Mouse (Mus musculus): ENCODE measurements around the gene Tbc1d9. TPM values are rescaled to one million over a fixed set of nuclear protein-coding genes. Genes with fewer than 3 reads are reported as not detected.
A peak's percentile ranks its signal among the peaks of the same experiment; 100 is the strongest.

Gene Tbc1d9
- polyA plus RNA-seq, 1 experiment from 2014 or later = 16.3 TPM

- ATAC-seq (ENCODE audit: low read depth) = no peak
- no peaks in the 10 kb centered on the region for H3K27me3 ChIP-seq
- no peak overlapping the region for H3K4me2 ChIP-seq
- H3K36me3 ChIP-seq = peaks cover 65% of the 10 kb centered on the region
- H3K27ac ChIP-seq (replicated peaks) = no peak overlapping the region
- H3K9ac ChIP-seq = no peak overlapping the region
- H3K4me3 ChIP-seq = no peak overlapping the region
- 84% methylated on average over 14 of the region's 14 CpGs for WGBS
- H3K4me1 ChIP-seq (replicated peaks) = no peaks in the 10 kb centered on the region
- no peaks in the 10 kb centered on the region for H3K9me3 ChIP-seq
These were observed 86.5 kb downstream of the Tbc1d9 start for GRCm38 (mm10) chr8:83251362-83252246.

GRCm38 (mm10) chr8:83252791-83253190 lies 87.6 kb downstream of the Tbc1d9 start:
- no peak overlapping the region for H3K9ac ChIP-seq
- no peak for ATAC-seq (ENCODE audit: low read depth)
- 83% methylated on average over 5 of the region's 5 CpGs for WGBS
- H3K27me3 ChIP-seq = no peaks in the 10 kb centered on the region
- no peak overlapping the region for H3K4me3 ChIP-seq
- no peak overlapping the region for H3K4me2 ChIP-seq
- H3K9me3 ChIP-seq = no peaks in the 10 kb centered on the region
- no peaks in the 10 kb centered on the region for H3K4me1 ChIP-seq (replicated peaks)
- no peak overlapping the region for H3K27ac ChIP-seq (replicated peaks)
- peaks cover 68% of the 10 kb centered on the region for H3K36me3 ChIP-seq

DNA sequence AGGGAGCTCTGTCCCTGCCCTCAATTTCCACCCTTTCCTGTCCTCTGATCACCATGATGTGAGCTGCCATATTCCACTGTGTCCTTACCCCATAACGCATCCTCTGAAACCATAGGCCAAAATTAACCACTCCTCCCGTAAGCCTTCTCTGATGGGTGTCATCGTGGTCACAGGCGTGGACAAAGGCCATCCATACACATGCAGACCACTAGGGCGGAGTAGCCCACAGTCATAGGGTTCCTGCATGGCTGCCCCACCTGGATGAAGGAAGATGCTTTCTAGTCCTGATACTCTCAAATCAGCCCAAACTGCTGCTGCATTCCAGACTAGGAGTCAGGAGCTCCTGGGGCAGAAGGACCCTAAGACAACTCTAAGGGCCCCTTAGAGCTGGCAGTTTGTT lies 92.5 kb downstream of the Tbc1d9 start:
- peaks cover 69% of the 10 kb centered on the region for H3K36me3 ChIP-seq

DNA sequence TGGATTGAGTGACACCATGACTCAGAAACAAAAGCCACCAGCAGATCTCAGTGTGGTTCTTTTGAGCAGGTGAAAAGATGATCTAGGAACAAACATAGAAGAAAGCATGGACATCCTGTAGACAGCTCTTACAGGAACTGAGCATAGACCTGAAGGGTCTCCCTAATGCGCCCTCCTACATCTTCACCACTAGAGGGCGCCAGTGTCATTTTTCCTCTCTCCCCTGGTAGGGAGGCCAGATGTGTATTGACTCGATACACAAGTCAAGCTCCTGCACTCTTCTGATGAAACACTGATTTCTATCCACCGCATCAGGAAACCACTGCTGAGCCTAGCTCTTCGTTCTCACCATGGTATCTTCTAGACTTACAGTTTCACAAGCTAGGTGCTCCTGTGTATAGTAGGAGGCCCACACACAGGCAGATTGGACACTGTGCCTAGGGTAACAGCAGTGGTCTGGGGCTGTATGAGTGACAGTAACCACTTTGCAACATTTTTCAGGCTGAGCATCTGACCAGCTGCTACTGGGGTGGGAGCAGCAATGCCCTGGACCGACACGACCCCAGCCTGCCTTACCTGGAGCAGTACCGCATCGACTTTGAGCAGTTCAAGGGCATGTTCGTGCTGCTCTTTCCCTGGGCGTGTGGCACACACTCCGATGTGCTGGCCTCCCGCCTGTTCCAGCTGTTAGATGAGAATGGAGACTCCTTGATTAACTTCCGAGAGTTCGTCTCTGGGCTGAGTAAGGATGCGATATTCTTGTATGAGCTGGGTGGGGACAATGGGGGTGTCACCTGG lies 95.5 kb downstream of the Tbc1d9 start:
- Histone ChIP-seq H3K4me1 (replicated peaks) (no peaks in the 10 kb centered on the region), H3K4me3 (no peak overlapping the region), H3K4me2 (no peak overlapping the region), H3K36me3 (peaks cover 68% of the 10 kb centered on the region), H3K27ac (replicated peaks) (no peak overlapping the region), H3K27me3 (no peaks in the 10 kb centered on the region), H3K9me3 (no peaks in the 10 kb centered on the region), H3K9ac (no peak overlapping the region)
- 73% methylated on average over 16 of the region's 16 CpGs for WGBS
- peak; percentile 88 for ATAC-seq (ENCODE audit: low read depth)

More for the DNA sequence above, 92.5 kb downstream of the Tbc1d9 start:
- Histone ChIP-seq H3K27ac (replicated peaks) (no peak overlapping the region), H3K4me1 (replicated peaks) (no peaks in the 10 kb centered on the region), H3K9me3 (no peaks in the 10 kb centered on the region), H3K4me2 (no peak overlapping the region), H3K27me3 (no peaks in the 10 kb centered on the region), H3K4me3 (no peak overlapping the region), H3K9ac (no peak overlapping the region)
- 95% methylated on average over 5 of the region's 5 CpGs for WGBS
- no peak for ATAC-seq (ENCODE audit: low read depth)

DNA sequence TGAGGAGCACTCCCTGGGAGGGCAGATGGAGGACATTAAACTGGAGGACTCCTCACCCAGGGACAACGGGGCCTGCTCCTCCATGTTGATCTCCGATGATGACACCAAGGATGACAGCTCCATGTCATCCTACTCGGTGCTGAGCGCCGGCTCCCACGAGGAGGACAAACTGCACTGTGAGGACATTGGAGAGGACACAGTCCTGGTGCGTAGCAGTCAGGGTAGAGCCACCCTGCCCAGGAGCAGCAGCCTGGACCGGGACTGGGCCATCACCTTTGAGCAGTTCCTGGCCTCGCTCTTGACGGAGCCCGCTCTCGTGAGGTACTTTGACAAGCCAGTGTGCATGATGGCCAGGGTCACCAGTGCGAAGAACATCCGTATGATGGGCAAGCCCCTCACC lies 106.0 kb downstream of the Tbc1d9 start:
- Histone ChIP-seq H3K4me2 (no peak overlapping the region), H3K27ac (replicated peaks) (no peak overlapping the region), H3K9ac (no peak overlapping the region), H3K4me3 (no peak overlapping the region), H3K4me1 (replicated peaks) (no peaks in the 10 kb centered on the region), H3K36me3 (peaks cover 61% of the 10 kb centered on the region), H3K9me3 (no peaks in the 10 kb centered on the region), H3K27me3 (no peaks in the 10 kb centered on the region)
- ATAC-seq (ENCODE audit: low read depth) = no peak
- WGBS = 96% methylated on average over 14 of the region's 14 CpGs

DNA sequence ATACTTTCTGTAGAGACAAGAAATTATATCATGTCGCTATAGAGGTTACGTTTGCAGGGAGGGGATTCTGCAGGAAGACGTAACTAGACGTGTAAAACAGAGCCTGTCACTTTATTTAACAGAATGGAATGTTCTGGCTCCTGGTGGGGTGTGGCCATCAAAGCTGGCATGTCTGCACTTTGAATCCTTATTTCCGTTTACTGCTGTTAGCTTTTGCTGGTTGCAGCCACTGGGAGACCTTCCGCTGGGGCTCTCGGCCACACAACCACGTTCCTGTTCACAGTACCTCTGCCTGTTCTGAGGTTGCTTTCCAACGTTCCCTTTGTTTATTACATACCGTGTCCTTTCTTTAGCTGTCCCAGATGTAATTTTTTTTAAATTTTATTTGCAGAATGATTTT lies 107.3 kb downstream of the Tbc1d9 start:
- H3K9ac ChIP-seq = no peak overlapping the region
- no peaks in the 10 kb centered on the region for H3K9me3 ChIP-seq
- H3K4me3 ChIP-seq = no peak overlapping the region
- H3K4me1 ChIP-seq (replicated peaks) = no peaks in the 10 kb centered on the region
- no peak overlapping the region for H3K4me2 ChIP-seq
- WGBS = 90% methylated on average over 10 of the region's 10 CpGs
- no peak overlapping the region for H3K27ac ChIP-seq (replicated peaks)
- no peaks in the 10 kb centered on the region for H3K27me3 ChIP-seq
- H3K36me3 ChIP-seq = peaks cover 50% of the 10 kb centered on the region
- no peak for ATAC-seq (ENCODE audit: low read depth)

DNA sequence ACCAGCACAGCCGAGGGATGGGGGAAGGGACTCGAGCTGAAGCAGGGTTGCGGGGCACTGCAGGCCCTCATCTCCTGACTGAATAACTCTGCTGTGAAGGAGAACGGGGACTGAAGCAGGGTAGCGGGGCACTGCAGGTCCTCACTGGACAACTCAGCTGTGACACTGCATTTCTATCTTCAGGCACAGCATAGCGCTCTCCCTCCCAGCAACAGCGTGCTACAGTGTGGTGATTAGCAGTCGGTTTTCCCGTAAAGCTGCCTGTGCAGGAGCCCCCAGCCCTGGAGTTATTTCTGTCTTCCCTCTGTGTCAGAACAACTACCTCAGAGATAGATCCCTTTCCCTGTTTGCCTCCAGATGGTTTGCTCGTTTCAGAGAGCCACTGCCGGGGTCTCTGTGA lies 109.3 kb downstream of the Tbc1d9 start:
- no peaks in the 10 kb centered on the region for H3K27me3 ChIP-seq
- H3K9me3 ChIP-seq = no peaks in the 10 kb centered on the region
- 66% methylated on average over 11 of the region's 11 CpGs for WGBS
- no peaks in the 10 kb centered on the region for H3K4me1 ChIP-seq (replicated peaks)
- no peak overlapping the region for H3K4me3 ChIP-seq
- H3K9ac ChIP-seq = no peak overlapping the region
- no peak overlapping the region for H3K4me2 ChIP-seq
- ATAC-seq (ENCODE audit: low read depth) = no peak
- no peak overlapping the region for H3K27ac ChIP-seq (replicated peaks)
- H3K36me3 ChIP-seq = peaks cover 31% of the 10 kb centered on the region

DNA sequence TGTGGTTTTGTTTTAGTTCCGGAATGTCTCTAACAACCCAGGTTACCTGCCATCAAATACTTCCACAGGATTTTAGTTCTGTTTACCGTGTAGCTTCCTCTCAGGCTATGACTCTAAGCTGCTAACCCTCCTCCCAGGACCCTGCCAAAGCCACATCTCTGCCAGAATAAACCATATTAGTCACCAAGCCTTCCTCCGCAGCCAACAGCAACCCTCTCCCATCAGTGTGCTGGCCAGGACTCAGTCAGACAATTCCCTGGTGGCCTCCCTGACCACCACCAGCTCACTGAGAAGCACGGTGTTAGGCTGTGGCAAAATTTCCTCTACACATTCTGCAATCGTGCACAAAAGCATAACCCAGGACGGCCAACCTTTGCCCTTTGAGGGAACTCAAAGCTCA lies 113.3 kb downstream of the Tbc1d9 start:
- peaks cover 4% of the 10 kb centered on the region; the same call in 1 of the 2 replicates for H3K36me3 ChIP-seq
- H3K4me2 ChIP-seq = no peak overlapping the region
- H3K27me3 ChIP-seq = no peaks in the 10 kb centered on the region
- no peaks in the 10 kb centered on the region for H3K9me3 ChIP-seq
- H3K4me3 ChIP-seq = no peak overlapping the region
- H3K27ac ChIP-seq (replicated peaks) = no peak overlapping the region
- ATAC-seq (ENCODE audit: low read depth) = no peak
- no peak overlapping the region for H3K9ac ChIP-seq
- WGBS = 93% methylated on average over 6 of the region's 6 CpGs
- H3K4me1 ChIP-seq (replicated peaks) = no peaks in the 10 kb centered on the region

GRCm38 (mm10) chr8:83285391-83285790 lies 120.2 kb downstream of the Tbc1d9 start:
- Histone ChIP-seq H3K36me3 (no peaks in the 10 kb centered on the region), H3K9me3 (no peaks in the 10 kb centered on the region), H3K27ac (replicated peaks) (no peak overlapping the region), H3K4me1 (replicated peaks) (peaks cover 8% of the 10 kb centered on the region), H3K4me3 (no peak overlapping the region), H3K4me2 (no peak overlapping the region), H3K9ac (no peak overlapping the region), H3K27me3 (peaks cover 17% of the 10 kb centered on the region)
- ATAC-seq (ENCODE audit: low read depth) = no peak
- 85% methylated on average over 8 of the region's 8 CpGs for WGBS

GRCm38 (mm10) chr8:83290176-83290575 lies 125.0 kb downstream of the Tbc1d9 start, which contains the start of gene Ucp1:
Gene Ucp1, plus strand, starts transcription at chr8:83290352.
- ATAC-seq (ENCODE audit: low read depth) = no peak
- Histone ChIP-seq H3K9me3 (no peaks in the 10 kb centered on the region), H3K4me2 (peak within 1 kb of the TSS; percentile 45), H3K27me3 (peaks cover 27% of the 10 kb centered on the region), H3K9ac (no peak within 1 kb of the TSS; the same call in 1 of the 2 replicates), H3K4me1 (replicated peaks) (peaks cover 8% of the 10 kb centered on the region), H3K36me3 (no peaks in the 10 kb centered on the region), H3K4me3 (peak within 1 kb of the TSS; percentile 18; the same call in 1 of the 2 replicates), H3K27ac (replicated peaks) (no peak within 1 kb of the TSS)
- 2% methylated on average over 20 of the region's 20 CpGs for WGBS

- 82% methylated on average over 4 of the region's 4 CpGs for WGBS
- Histone ChIP-seq H3K27ac (replicated peaks) (no peak overlapping the region), H3K9ac (no peak overlapping the region), H3K4me3 (no peak overlapping the region), H3K4me1 (replicated peaks) (no peaks in the 10 kb centered on the region), H3K27me3 (no peaks in the 10 kb centered on the region), H3K36me3 (no peaks in the 10 kb centered on the region), H3K4me2 (no peak overlapping the region), H3K9me3 (no peaks in the 10 kb centered on the region)
- no peak for ATAC-seq (ENCODE audit: low read depth)
These were observed 132.2 kb downstream of the Tbc1d9 start for GRCm38 (mm10) chr8:83297375-83297774.

DNA sequence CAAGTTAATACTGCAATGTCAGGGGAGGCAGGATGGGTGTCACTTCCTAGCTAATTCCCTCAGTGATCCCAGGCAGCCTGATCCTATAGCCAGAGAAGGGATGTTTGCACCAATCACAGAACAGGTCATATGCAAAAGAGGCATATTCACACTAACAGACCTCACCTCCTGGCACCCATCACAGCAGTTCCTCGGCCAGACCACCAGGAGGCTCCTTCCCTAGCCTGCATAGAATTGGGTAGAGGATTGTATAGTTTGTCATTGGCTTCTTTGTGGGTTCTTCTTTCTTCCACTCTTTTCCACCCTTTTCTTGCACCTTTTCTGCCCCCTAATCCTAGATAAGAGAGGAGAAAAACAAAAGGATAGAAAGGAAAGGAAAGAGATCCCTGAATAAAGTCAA lies 135.0 kb downstream of the Tbc1d9 start:
- no peak overlapping the region for H3K4me2 ChIP-seq
- H3K27me3 ChIP-seq = no peaks in the 10 kb centered on the region
- H3K4me1 ChIP-seq (replicated peaks) = no peaks in the 10 kb centered on the region
- H3K36me3 ChIP-seq = no peaks in the 10 kb centered on the region
- no peak overlapping the region for H3K4me3 ChIP-seq
- WGBS = 57% methylated on average over 1 of the region's 1 CpGs
- no peak for ATAC-seq (ENCODE audit: low read depth)
- no peak overlapping the region for H3K9ac ChIP-seq
- H3K27ac ChIP-seq (replicated peaks) = no peak overlapping the region
- no peaks in the 10 kb centered on the region for H3K9me3 ChIP-seq

Data from neural tube, embryonic 13.5 days (tissue).